Mouse (Mus musculus) thymus, adult 18-20 months (tissue): Measurements from ENCODE around the gene Ceacam1.
A peak's percentile ranks its signal among the peaks of the same experiment; 100 is the strongest.
"Not testable (repeated sequence)": the region's sequence is repeated elsewhere in the genome, so short reads cannot be mapped to it uniquely, and the experiment has no call there.

Source experiments
- DNase-seq, 2 experiments: peaks; one replicate each; pipeline ENCODE4 v3.0.0; 2022; ENCODE audit warnings: mixed read lengths in 2 of 2

Gene Ceacam1

GRCm38 (mm10) chr7:25439124-25439822 lies 38.1 kb downstream of the Ceacam1 start:
- DNase-seq, result no peak

- no peak for DNase-seq
Measured at GRCm38 (mm10) chr7:25436704-25437103, 40.7 kb downstream of the Ceacam1 start.

- no peak for DNase-seq
Measured at GRCm38 (mm10) chr7:25436226-25436625, 41.2 kb downstream of the Ceacam1 start.

GRCm38 (mm10) chr7:25435546-25435851 lies 41.9 kb downstream of the Ceacam1 start:
- no peak for DNase-seq

- no peak for DNase-seq
Measured at GRCm38 (mm10) chr7:25434654-25435545, 42.5 kb downstream of the Ceacam1 start.

- DNase-seq, result no peak
Measured at GRCm38 (mm10) chr7:25433781-25434560, 43.4 kb downstream of the Ceacam1 start.

- DNase-seq, result no peak
Measured at GRCm38 (mm10) chr7:25433007-25433541, 44.3 kb downstream of the Ceacam1 start.

GRCm38 (mm10) chr7:25432381-25432780 lies 45.0 kb downstream of the Ceacam1 start:
- DNase-seq, result no peak

- no peak for DNase-seq
Measured at GRCm38 (mm10) chr7:25429886-25430784, 47.3 kb downstream of the Ceacam1 start.

GRCm38 (mm10) chr7:25428321-25428720 lies 49.1 kb downstream of the Ceacam1 start:
- DNase-seq, result no peak

GRCm38 (mm10) chr7:25427144-25427543 lies 50.3 kb downstream of the Ceacam1 start:
- no peak for DNase-seq

GRCm38 (mm10) chr7:25426380-25426779 lies 51.0 kb downstream of the Ceacam1 start:
- not testable (repeated sequence) for DNase-seq

- DNase-seq, result peak; percentile 19 to 42
Measured at GRCm38 (mm10) chr7:25424429-25424828, 53.0 kb downstream of the Ceacam1 start.

- no peak for DNase-seq
Measured at GRCm38 (mm10) chr7:25422286-25422841, 55.0 kb downstream of the Ceacam1 start.

- DNase-seq, result no peak
Measured at GRCm38 (mm10) chr7:25419943-25420342, 57.5 kb downstream of the Ceacam1 start.

- no peak for DNase-seq
Measured at GRCm38 (mm10) chr7:25419536-25419935, 57.9 kb downstream of the Ceacam1 start.

GRCm38 (mm10) chr7:25417597-25417996 lies 59.8 kb downstream of the Ceacam1 start:
- no peak for DNase-seq

GRCm38 (mm10) chr7:25412833-25413441 lies 64.5 kb downstream of the Ceacam1 start, which contains the start of gene Cxcl17:
Gene Cxcl17, minus strand, starts transcription at chr7:25412886.
- no peak for DNase-seq

GRCm38 (mm10) chr7:25411861-25412260 lies 65.5 kb downstream of the Ceacam1 start:
- no peak for DNase-seq
